Mouse (Mus musculus): ENCODE measurements around the gene Shisa8. TPM values are rescaled to one million over a fixed set of nuclear protein-coding genes. Genes with fewer than 3 reads are reported as not detected.
A peak's percentile ranks its signal among the peaks of the same experiment; 100 is the strongest.

The Shisa8 gene
- total RNA-seq, 4 experiments from 2014 or later: 3.1 to 5.3 (median 5.0) TPM

DNA sequence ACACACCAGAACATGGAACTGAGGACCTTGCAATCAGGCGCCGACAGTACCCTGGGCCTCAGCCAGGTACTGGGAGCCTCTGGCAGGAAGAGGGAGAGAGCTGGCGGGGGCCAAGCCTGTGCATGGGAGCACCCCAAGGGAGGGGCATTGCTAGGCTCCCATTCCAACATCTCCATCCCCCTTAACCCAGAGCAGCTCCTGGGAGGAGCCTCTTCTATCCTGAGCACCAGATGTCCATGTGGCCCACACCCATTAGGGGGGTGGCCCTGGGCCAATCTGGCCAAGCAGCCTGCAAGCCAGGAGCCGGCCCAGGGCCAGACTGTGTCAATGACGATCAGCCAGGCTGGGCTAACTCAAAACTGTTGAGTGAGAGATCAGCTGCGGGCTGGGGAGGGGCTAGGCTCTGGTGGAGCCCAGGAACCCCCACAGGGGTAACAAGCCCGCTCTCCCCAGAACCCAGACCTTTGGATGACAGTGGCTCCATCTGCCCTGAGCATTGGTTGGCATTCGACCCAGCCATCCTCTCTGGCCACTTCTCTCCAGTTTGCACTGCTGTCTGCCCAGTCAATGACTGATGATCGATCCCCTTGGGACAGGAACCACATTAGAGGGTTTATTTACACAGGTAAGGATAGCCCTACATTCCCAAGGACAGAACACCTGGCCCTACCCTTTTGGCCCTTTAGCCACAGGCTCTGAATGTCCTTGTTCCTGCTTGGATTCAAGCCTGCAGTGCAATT lies 6.1 kb downstream of the Shisa8 start:
- DNase-seq (ENCODE audit: low spot score in 2 of 2): peak in 1 of 2 experiments; percentile 65

DNA sequence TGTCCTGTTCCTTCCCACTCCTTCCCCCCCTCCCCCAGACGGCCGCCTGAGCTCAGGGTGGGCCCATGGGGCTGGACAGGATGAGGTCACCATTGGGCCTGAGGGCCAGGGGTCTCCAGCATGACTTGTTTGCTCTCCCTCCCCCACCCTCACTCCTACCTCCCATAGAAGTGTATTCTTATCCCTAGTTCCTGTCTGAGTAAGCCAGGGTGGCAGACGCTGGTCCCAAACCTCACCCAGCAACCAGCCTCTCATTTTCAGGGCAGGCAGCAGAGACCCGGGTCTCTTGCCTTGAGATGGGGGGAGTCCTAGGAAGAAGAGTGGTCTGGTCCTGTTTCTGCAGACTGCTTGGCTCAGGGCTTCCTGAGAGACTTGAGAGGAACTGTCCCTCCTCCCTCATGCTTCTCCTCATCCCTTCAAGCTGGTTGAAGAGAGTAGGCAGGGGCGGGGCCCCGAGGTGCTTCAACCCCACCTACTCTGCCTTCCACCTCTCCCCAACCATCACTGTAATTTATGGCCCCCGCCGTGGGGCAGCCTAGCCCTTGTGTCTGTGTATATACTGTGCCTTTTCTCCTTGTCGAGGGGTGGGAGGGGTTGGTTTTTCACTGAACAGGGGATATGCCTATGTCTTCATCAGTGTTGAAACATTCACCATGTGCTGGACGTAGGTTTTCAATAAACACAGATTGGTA lies 7.8 kb downstream of the Shisa8 start:
- DNase-seq (ENCODE audit: low spot score in 2 of 2): no peak

DNA sequence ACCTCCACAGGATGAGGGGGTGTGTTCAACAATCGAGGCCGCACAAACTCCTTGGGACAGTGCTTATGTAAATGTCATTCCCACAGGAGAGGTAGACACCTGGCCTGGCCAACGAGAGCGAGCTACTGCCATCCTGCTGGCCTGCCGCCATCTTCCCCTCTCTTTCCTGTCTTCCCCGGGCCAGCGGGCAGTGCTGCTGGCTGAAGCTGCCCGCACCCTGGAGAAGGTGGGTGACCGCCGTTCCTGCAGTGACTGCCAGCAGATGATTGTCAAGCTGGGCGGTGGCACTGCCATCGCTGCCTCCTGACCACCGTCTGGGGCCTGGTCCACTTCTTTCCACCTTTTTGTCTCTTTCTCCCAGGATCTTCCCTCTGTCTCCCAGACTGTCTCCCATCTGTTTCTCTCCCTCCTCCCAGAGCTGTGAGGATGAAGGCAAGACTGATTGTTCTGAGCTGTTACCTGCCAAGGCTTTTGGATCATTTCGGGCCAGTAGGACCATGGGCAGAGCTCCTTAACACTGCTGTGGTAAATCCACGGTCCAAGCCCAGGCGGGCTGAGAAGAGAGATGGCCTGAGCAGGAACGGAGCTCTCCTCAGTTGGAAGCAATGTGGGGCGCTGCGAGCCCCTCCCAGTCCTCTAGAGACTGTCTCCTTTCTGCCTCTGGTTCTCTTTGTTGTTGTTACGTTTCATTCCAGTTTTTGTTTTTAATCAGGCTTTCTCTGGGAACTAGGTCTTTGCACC lies 8.8 kb downstream of the Shisa8 start:
- no peak for DNase-seq (ENCODE audit: low spot score in 2 of 2)

DNA sequence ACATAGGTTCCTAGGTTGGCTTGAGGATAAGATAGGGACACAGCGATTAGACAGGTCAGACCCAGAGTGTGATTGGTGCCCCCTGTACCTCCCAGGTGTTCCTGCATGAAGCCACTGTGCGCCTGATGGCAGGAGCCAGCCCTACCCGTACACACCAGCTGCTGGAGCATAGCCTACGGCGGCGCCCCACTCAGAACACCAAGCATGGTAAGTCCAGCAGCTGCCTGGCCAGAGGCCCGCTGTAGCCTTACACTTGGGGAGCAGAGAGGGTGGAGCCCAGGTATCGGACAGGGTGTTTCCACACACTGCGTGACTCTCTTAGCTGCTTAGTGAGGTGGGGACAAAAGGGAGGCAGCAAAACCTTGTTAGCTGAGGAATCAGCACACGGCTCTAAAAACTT lies 9.5 kb downstream of the Shisa8 start:
- no peak for DNase-seq (ENCODE audit: low spot score in 2 of 2)

DNA sequence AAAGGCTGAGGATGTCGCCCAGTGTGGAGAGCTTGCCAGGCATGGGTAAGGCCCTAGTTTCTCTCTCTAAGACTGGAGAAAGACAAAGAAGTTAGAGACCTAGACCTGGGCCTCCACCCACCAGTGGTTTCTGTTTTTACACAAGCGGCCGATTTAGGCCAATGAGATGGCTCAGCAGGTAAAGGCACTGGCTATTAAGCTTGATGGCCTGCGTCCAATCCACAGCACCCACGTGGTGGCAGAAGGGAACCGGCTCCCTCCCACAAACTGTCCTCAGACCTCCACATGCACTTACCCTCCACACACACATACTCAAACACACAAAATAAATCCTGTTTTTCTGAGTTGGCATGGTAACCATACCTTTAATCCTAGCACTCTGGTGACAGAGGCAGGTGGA lies 10.5 kb downstream of the Shisa8 start:
- no peak for DNase-seq (ENCODE audit: low spot score in 2 of 2)

DNA sequence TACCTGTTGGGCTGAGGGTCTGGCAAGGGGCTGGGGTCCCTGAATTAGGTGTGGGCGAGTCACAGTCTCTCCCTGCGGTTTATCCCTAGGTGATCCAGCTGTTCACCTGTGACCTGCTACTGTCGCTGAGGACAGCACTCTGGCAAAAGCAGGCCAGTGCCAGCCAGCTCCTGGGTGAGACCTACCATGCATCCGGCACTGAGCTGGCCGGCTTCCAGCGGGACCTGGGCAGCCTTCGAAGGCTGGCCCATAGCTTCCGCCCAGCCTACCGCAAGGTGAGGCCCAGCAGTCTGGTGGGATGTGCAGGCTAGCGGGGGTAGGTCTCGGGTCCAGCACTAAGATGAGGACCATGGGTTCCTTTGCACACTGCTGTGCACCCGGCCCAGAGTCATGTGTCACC lies 13.1 kb downstream of the Shisa8 start:
- DNase-seq (ENCODE audit: low spot score in 2 of 2): no peak

DNA sequence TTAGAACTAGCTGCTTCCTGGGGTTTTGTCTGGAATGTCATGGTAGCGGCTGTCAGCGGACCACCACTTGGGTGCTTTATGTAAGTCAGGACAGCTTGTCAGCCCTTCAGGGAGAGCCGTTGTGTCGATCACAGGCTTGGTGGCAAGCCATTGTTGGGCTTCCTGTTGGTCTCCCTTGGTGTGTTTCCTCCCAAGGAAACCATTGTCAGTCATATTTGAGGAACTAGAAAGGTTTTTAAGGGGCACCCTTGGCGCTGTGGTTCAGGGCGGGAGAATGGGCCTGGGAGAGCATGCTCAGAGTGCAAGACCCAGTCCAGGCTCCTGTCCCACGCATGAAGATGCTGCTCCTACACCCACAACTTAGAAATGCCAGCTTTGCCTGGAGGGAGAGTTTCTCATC lies 14.3 kb downstream of the Shisa8 start:
- no peak for DNase-seq (ENCODE audit: low spot score in 2 of 2)

DNA sequence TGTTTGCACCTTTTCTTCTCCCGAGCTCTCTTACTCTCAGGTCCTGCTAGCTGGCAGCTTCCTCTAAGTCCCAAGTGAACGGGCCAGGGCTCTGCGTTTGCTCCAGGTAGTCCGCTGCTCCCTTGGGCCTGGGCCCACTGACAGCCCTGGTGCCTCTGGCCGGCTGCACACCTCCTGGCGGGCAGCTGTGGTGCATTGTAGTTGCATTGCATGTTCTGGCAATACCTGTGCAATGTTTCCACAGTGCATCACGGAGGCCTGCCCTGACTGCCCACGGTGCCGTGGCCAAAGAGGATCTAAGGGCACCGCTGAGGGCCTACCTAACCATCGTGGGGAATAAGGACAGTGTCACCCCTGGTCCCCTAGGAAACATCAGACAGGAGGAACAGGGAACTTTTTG lies 14.7 kb downstream of the Shisa8 start:
- DNase-seq (ENCODE audit: low spot score in 2 of 2): no peak

DNA sequence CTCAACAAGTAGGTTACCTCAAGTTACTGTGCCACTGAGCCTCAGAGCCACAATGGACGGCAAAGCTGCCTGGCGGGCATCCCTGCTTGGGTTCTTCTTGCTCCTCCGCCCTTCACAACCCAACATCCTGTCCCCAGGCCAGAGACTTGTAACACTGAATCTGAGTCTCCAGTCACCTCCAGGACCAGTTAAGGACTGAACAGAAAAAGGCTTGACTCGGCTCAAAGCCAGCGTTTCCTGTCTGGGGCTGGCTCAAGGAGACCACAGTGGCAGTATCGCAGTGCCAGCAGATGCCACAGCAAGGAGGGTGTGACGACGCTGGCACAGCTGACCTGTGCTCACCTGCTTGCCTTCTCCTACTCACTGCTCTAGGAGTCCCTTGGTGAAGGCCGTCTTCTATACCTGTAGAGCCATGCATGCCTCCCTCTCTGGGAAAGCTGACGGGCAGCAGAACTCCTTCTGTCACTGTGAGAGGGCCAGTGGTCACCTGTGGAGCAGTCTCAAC lies 15.3 kb downstream of the Shisa8 start:
- no peak for DNase-seq (ENCODE audit: low spot score in 2 of 2)

DNA sequence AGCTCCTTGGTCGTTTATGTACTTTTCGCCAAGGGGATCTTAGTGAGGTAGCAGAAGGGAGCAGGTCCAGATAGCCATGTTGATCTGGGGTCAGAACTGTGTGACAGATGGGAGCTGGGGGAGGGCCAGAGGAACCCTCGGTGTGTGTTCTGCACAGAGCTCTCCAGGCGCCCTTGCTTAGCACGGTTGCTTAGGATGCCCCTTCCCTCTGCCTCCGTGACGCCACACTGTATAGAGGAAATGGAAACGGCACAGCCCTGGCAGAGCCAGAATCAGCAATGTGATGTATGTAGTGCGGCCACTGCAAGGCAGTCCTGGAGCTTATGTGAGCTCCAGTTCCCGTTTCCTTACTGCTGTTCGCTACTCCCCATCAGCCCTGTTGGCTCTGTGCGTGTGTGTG lies 16.3 kb downstream of the Shisa8 start:
- no peak for DNase-seq (ENCODE audit: low spot score in 2 of 2)

DNA sequence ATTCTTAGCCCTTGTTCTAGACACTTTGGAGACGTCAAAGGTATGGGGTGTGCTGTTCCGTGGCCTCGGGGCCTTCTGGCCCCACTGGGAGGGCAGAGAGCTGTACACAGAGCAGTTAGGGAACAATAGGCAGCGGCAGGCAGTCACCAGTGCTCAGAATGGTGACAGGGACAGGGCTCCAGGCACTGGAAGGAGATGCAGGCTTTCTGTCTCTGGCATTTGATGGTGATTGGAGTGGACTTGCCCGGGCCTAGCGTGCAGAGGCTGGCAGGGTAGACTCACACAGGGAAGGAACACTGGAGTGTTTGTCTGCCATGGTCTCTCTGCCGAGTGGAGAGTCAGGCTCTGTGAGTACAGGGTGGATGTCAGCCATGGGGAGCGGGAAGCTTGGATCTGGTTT lies 20.0 kb downstream of the Shisa8 start:
- DNase-seq (ENCODE audit: low spot score in 2 of 2): no peak

DNA sequence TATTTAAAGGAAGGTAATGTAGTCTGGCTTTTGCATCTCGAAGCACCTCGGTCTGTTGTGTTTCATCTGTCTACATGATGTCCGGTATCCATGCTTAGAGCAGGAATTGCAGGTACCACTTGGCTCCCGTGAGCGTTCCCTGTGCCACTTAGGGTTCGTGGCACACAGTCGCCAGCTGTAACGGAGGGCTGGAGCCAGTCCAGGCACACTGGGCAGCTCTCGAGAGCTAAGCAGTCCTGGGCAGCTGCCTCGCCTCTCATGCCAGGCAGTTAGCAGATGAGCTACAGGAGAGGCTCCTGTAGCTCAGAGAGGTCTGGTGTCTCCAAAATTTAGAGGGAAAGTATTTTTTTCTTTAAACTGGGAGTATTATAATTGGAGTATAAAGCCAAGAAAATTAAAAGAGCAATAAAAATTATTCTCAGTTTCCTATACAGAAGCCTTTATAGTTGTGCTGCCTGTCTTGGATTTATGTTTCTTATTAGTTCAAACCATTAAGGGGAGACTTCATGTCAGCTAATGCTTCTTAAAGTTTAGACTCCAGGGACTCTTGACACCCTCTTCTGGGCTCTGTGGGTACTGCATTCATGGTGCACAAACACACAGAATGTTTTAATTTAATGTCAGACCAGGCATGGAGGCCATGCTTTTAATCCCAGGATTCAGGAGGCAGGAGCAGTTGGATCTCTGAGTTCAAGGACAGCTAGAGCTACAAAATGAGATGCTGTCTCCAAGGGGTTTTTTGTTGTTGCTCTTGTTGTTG lies 24.0 kb downstream of the Shisa8 start:
- no peak for DNase-seq (ENCODE audit: low spot score in 2 of 2)

DNA sequence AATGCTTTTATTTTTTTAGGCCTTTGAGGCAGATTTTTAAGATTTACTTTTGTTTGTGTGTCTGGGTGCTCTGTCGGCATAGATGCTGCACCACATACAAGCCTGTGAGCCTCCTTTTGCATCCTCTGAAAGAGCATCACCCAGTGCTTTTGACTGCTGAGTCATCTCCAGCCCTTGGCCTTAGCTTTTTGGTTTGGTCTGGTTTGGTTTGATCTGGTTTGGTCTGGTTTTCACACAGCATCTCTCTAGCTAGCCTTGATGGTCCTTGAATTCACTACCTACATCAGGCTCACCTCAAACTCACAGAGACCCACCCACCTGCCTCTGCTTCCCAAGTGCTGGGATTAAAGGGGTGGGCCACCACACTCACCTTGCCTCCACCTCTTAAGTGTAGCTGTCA lies 24.7 kb downstream of the Shisa8 start:
- no peak for DNase-seq (ENCODE audit: low spot score in 2 of 2)

DNA sequence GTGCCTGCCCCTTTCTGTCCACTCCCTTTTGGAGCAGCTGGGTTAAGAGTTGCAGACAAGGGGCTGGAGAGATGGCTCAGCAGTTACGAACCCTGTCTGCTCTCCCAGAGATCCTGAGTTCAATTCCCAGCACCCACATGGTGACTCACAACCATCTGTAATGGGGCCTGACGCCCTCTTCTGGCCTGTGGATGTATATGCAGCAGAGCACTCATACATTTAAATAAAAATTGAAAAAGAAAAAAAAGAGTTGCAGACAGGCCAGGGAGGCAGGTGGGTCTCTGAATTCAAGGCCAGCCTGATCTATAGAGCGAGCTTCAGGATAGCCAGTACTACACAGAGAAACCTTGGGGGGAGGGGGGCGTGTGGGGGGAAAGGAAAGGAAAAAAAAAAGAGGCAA lies 25.2 kb downstream of the Shisa8 start:
- no peak for DNase-seq (ENCODE audit: low spot score in 2 of 2)

DNA sequence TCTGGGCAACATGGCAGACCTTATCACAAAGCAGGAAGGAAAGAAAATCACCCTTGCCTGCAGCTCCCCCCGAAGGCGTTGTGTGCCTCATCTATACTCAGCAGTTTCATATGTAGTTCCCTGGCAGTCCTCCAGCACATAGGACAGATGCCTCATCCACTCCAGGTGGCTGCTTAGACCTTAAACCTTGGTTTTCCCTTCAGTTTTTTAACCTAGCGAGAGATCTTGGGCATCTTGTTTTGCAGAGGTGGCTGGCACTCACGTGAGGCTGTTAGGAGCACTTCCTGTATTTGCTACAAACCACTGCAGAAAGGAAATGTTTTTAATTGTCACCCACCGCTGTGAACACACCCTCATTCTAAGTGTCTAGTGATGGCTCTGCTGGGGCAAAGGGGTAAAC lies 25.7 kb downstream of the Shisa8 start:
- DNase-seq (ENCODE audit: low spot score in 2 of 2): no peak

DNA sequence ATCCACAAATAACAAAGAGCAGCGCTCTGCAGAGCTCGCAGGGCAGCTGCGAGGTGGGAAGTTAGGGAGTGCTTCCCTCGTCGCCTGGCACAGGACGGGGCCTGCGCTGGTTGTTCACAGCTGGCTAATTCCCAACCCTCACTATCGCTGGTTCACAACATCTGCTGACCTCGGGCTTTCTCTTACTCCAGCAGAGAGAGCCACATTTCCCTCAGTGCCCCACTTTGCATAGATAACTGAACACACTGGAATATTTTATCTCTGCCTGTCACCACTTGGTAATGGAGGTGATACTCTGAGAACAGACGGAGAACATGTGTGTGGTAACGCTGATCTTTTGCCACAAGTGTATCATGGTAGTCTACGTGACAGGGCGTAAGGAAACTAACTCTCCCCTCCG lies 26.5 kb downstream of the Shisa8 start:
- no peak for DNase-seq (ENCODE audit: low spot score in 2 of 2)

DNA sequence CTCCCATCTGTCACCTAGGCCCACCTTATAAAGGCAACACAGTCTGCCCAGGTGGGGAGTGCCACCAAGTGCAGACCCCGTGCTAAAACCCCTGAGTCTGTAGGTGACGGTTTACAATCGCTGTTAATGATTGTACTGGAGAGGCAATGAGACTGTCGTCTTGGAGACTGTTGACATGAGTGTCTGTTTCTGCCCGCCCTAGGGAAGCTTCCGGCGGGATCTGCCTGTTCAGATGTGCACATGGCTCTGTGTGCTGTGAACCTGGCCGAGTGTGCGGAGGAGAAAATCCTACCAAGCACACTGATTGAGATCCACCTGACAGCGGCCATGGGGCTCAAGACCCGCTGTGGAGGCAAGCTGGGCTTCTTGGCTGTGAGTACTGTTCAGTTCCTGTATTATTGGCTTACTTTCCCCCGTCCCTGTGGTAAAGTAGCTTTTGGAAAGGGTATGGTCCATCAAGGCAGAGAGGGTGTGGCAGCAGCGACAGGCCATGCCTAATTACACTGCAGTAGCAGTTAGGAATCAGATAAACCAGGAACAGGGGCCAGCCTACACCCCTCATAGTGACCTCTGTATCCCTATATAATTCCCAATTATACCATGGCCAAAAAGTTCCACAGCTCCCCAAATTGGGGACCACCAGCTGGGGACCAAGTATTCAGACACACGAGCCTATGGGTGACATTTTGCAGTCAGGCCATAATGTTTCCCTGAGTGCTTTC lies 27.4 kb downstream of the Shisa8 start:
- DNase-seq (ENCODE audit: low spot score in 2 of 2): no peak

DNA sequence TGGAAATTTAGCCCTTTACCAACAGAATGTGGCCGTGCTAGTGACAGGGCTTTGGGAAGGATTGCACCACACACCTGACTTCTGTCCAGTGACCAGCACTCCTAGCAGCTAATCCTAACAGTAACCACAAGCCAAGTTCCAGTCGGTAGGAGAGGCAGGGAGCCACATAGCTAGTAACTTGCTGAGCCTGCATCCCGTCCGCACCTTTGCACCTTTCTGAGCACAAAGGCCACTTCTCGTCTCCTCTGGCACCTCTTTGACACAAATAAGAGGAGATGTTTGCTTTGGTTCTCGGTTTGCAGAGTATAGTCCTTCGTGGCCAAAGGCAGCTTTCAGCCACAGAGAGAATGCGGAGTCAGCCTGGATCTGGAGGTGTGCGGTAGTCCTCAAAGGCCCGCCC lies 28.0 kb downstream of the Shisa8 start:
- DNase-seq (ENCODE audit: low spot score in 2 of 2): no peak

DNA sequence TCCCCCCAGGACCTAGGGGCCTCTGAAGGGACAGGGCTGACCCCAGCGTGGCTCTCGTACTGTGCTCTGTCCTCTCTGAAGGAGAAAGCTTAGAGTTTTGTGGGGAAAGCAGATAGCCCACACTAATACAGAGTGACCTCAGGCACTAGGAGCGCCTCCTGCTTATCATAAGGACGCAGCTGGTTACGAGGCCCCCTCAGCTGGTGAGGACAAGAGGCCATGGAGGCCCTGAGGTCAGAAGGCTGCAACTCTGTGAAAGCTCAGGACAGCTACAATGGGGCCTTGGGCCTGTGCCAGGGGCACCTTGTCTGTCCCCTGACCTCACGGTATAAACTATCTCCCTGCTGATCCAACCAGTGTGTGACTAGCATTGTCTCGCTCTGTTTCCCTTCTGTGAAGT lies 28.4 kb downstream of the Shisa8 start:
- no peak for DNase-seq (ENCODE audit: low spot score in 2 of 2)

DNA sequence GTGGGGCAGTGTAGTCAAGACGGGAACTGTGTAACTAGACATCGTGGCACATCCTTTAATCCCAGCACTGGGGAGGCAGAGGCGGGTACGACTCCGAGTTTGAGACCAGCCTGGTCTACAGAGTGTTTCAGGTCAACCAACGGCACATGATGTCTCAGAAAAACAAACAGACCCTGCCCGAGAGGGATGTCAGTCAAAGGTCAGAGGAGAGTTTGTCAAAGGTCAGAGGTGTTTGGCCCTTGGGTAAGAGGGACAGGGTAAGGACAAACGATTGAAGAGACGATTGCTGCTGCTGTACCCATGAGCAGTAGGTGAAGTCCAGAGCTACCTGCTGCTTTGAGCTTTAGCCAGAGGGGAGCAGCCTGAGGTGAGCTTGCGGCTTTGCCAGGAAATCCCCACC lies 29.0 kb downstream of the Shisa8 start:
- DNase-seq (ENCODE audit: low spot score in 2 of 2): no peak

DNA sequence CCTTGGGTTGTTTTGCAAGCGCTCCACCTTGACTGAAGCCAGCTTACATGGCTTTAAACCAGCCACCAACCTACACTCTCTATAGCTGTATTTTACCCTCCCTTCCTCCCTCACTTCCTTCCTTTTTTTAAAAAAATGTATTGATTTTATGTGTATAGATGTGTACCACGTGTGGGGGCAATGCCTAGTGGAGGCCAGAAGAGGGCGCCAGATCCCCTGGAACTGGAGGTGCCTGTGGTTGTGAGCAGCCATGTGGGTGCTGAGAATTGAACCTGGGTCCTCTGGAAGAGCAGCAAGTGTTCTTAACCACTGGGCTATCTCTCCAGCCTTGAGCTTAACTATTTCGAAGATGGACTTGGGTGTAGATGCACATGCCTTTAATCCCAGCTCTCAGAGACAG lies 30.3 kb downstream of the Shisa8 start:
- DNase-seq (ENCODE audit: low spot score in 2 of 2): no peak
